Mouse (Mus musculus) activated CD4-positive, CD25-positive, alpha-beta regulatory T cell, adult 4 months (primary cell): ENCODE measurements around the gene Ecm2. TPM values are rescaled to one million over a fixed set of nuclear protein-coding genes. Genes with fewer than 3 reads are reported as not detected.

Experiments used
- ATAC-seq: one replicate; pipeline ENCODE4 v1.8.0; 2017
- polyA plus RNA-seq, 2 experiments: library from polyadenylated mRNA; unstranded; fragments of 100-300 nt; shearing (Covaris generic); gene quantifications; one replicate each; pipeline ENCODE4 v1.2.1; 2017

Ecm2 gene
- polyA plus RNA-seq, 2 experiments from 2014 or later = 0.08 to 0.26 TPM

- no peak for ATAC-seq
Measured at GRCm38 (mm10) chr13:49518761-49519160, 14.2 kb downstream of the Ecm2 start.

- no peak for ATAC-seq
Measured at GRCm38 (mm10) chr13:49526235-49526634, 21.6 kb downstream of the Ecm2 start.

GRCm38 (mm10) chr13:49530636-49531035, 26.0 kb downstream of the Ecm2 start:
- ATAC-seq = no peak

GRCm38 (mm10) chr13:49536946-49537345, 32.3 kb downstream of the Ecm2 start:
- ATAC-seq = no peak

GRCm38 (mm10) chr13:49538693-49539092, 34.1 kb downstream of the Ecm2 start:
- ATAC-seq = no peak

GRCm38 (mm10) chr13:49544279-49544678, 39.7 kb downstream of the Ecm2 start, which contains the start of gene Aspn:
Gene Aspn (plus strand): TSS chr13:49544443.
- ATAC-seq = no peak

GRCm38 (mm10) chr13:49545646-49546045, 41.0 kb downstream of the Ecm2 start:
- no peak for ATAC-seq

- ATAC-seq = no peak
Measured at GRCm38 (mm10) chr13:49546517-49546916, 41.9 kb downstream of the Ecm2 start.

- no peak for ATAC-seq
Measured at GRCm38 (mm10) chr13:49547563-49548150, 43.0 kb downstream of the Ecm2 start.

GRCm38 (mm10) chr13:49549616-49550015, 45.0 kb downstream of the Ecm2 start:
- ATAC-seq = no peak

- no peak for ATAC-seq
Measured at GRCm38 (mm10) chr13:49554519-49554918, 49.9 kb downstream of the Ecm2 start.

- ATAC-seq = no peak
Measured at GRCm38 (mm10) chr13:49556203-49556602, 51.6 kb downstream of the Ecm2 start.

- ATAC-seq = peak; percentile 76
Measured at GRCm38 (mm10) chr13:49556924-49557323, 52.3 kb downstream of the Ecm2 start.

- no peak for ATAC-seq
Measured at GRCm38 (mm10) chr13:49559185-49559584, 54.6 kb downstream of the Ecm2 start.

GRCm38 (mm10) chr13:49560886-49561285, 56.3 kb downstream of the Ecm2 start:
- no peak for ATAC-seq

- ATAC-seq = no peak
Measured at GRCm38 (mm10) chr13:49564347-49564746, 59.7 kb downstream of the Ecm2 start.

GRCm38 (mm10) chr13:49570371-49570770, 65.8 kb downstream of the Ecm2 start:
- ATAC-seq = no peak

- no peak for ATAC-seq
Measured at GRCm38 (mm10) chr13:49571418-49571817, 66.8 kb downstream of the Ecm2 start.

GRCm38 (mm10) chr13:49581541-49582530, 77.2 kb downstream of the Ecm2 start, which contains the start of gene Omd:
Gene Omd (plus strand): TSS chr13:49582462.
- ATAC-seq = no peak
